Mouse (Mus musculus): Measurements from ENCODE around the gene Iqcd. TPM values are rescaled to one million over a fixed set of nuclear protein-coding genes. Genes with fewer than 3 reads are reported as not detected.

Iqcd gene
- polyA plus RNA-seq, 1 experiment from 2014 or later = 2.0 TPM

GRCm38 (mm10) chr5:120576781-120577301, 12.0 kb upstream of the Iqcd start:
- no peaks in the 10 kb centered on the region for H3K9me3 ChIP-seq (replicated peaks)
- peaks cover 68% of the 10 kb centered on the region for H3K36me3 ChIP-seq
- peaks cover 82% of the 10 kb centered on the region for H3K4me1 ChIP-seq
- no peaks in the 10 kb centered on the region for H3K27me3 ChIP-seq (replicated peaks)
- peak; percentile 80 for ATAC-seq
- peak overlapping the region; percentile 71 for H3K9ac ChIP-seq
- H3K4me2 ChIP-seq = peak overlapping the region; percentile 70
- peak overlapping the region; percentile 98 for H3K27ac ChIP-seq
- 0 out of 2 replicates have a peak overlapping the region, but pooled peaks have one; percentile 4 for H3K4me3 ChIP-seq
- WGBS (ENCODE audit: insufficient replicate concordance) = 43% methylated on average over 11 of the region's 11 CpGs

DNA sequence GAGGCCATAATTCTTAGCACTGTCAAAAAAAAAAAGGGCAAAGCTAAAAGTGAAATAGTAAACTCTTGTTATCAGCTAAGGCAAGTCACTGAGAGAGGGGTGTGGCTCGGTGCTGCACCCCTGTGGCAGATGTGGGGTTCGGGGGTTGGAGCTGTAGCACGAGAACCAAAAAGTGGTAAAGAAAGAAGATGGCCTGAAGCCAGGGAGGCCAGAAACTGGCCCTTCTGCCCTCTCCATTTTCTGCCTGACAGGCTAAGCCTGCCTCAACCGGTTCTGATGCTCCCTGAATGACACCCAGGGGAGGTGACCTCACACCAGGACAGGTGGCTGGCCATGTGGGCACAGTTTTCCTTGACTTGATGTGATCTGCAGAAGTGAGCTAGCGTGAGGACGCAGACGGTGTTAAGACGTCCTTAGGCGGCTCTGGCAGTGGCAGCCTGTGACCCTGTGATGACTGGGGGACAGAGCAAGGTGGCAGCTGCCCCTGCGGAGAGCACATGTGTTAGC, 10.8 kb upstream of the Iqcd start:
- 33% methylated on average over 10 of the region's 10 CpGs for WGBS (ENCODE audit: insufficient replicate concordance)
- Histone ChIP-seq H3K4me1 (peaks cover 89% of the 10 kb centered on the region), H3K27ac (peak overlapping the region; percentile 98), H3K9me3 (replicated peaks) (no peaks in the 10 kb centered on the region), H3K4me2 (peak overlapping the region; percentile 70), H3K27me3 (replicated peaks) (no peaks in the 10 kb centered on the region), H3K9ac (peak overlapping the region; percentile 71), H3K4me3 (peak overlapping the region; percentile 34), H3K36me3 (peaks cover 75% of the 10 kb centered on the region)
- peak; percentile 73 for ATAC-seq

GRCm38 (mm10) chr5:120578504-120579081, 10.2 kb upstream of the Iqcd start:
- Histone ChIP-seq H3K4me2 (peak overlapping the region; percentile 70), H3K4me1 (peaks cover 93% of the 10 kb centered on the region), H3K36me3 (peaks cover 75% of the 10 kb centered on the region), H3K27me3 (replicated peaks) (no peaks in the 10 kb centered on the region), H3K9me3 (replicated peaks) (no peaks in the 10 kb centered on the region), H3K27ac (peak overlapping the region; percentile 98), H3K9ac (peak overlapping the region; percentile 71), H3K4me3 (peak overlapping the region; percentile 34)
- ATAC-seq = peak; percentile 17
- WGBS (ENCODE audit: insufficient replicate concordance) = 27% methylated on average over 12 of the region's 12 CpGs

DNA sequence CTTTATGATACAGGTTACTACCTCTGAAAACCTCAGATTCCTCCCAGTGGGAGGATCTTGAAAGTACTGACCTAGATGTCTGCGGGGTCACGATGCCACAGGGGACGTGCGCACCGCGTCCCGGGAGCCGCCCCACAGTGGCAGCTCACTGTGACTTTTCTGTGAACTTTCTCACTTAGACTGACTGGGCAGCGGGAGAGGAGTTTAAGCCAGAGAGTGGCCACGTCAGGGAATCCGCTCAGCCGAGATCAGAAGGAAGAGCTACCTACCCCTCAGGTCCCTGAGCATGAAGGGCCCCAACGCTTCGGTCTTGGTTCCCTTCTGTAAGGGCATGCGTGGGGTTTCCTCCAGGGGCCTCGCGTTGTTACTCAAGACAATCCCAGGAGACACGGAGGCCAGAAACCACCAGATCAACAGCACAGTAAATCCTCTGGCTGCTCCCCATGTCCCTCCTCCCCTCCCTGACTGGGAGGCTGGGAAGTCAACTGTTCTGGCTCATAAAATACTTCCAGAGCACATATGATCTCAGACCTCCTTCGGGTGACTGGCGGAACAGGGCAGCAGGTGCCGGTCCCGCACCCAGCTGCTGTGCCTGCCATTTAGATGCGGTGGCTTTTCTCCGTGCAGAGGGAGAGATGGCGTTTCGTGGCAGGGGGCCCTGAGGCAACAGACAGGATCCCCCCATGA, 9.5 kb upstream of the Iqcd start:
- H3K27ac ChIP-seq = peak overlapping the region; percentile 98
- ATAC-seq = no peak
- peaks cover 75% of the 10 kb centered on the region for H3K36me3 ChIP-seq
- peak overlapping the region; percentile 71; the same call in 1 of the 2 replicates for H3K9ac ChIP-seq
- H3K27me3 ChIP-seq (replicated peaks) = no peaks in the 10 kb centered on the region
- H3K4me2 ChIP-seq = peak overlapping the region; percentile 70
- H3K4me1 ChIP-seq = peaks cover 87% of the 10 kb centered on the region
- 62% methylated on average over 26 of the region's 26 CpGs for WGBS (ENCODE audit: insufficient replicate concordance)
- no peak overlapping the region for H3K4me3 ChIP-seq
- no peaks in the 10 kb centered on the region for H3K9me3 ChIP-seq (replicated peaks)

GRCm38 (mm10) chr5:120579898-120580626, 8.8 kb upstream of the Iqcd start:
- H3K27me3 ChIP-seq (replicated peaks) = no peaks in the 10 kb centered on the region
- H3K4me2 ChIP-seq = no peak overlapping the region
- peaks cover 77% of the 10 kb centered on the region for H3K36me3 ChIP-seq
- no peak overlapping the region for H3K9ac ChIP-seq
- H3K4me1 ChIP-seq = peaks cover 86% of the 10 kb centered on the region
- H3K27ac ChIP-seq = peak overlapping the region; percentile 98
- H3K9me3 ChIP-seq (replicated peaks) = no peaks in the 10 kb centered on the region
- 90% methylated on average over 26 of the region's 26 CpGs for WGBS (ENCODE audit: insufficient replicate concordance)
- ATAC-seq = no peak
- no peak overlapping the region for H3K4me3 ChIP-seq

DNA sequence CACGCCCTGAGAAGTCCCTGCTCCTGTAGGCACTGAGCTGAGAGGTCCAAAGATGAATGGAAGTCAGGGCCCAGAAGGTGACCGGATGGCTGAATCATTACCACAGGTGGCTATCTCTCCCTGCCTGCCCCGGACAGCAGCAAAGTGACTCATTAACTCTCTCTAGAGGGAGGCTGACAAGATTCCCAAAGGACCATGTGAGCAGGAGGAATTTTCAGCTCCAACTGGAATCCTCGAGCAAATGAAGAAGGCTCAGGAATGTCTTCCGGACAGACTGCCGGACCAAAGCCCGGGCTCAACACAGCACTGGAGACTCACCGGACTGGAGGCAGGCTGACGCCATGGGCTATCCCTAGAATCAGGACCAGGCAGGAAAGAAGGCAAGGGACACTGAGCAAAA, 6.8 kb upstream of the Iqcd start:
- H3K4me3 ChIP-seq = no peak overlapping the region
- no peaks in the 10 kb centered on the region for H3K27me3 ChIP-seq (replicated peaks)
- WGBS (ENCODE audit: insufficient replicate concordance) = 77% methylated on average over 9 of the region's 9 CpGs
- H3K9me3 ChIP-seq (replicated peaks) = no peaks in the 10 kb centered on the region
- H3K27ac ChIP-seq = peak overlapping the region; percentile 49
- H3K4me1 ChIP-seq = peaks cover 88% of the 10 kb centered on the region
- no peak overlapping the region for H3K4me2 ChIP-seq
- no peak for ATAC-seq
- peaks cover 70% of the 10 kb centered on the region for H3K36me3 ChIP-seq
- H3K9ac ChIP-seq = no peak overlapping the region

GRCm38 (mm10) chr5:120583511-120583910, 5.3 kb upstream of the Iqcd start:
- Histone ChIP-seq H3K27me3 (replicated peaks) (no peaks in the 10 kb centered on the region), H3K4me1 (peaks cover 84% of the 10 kb centered on the region), H3K36me3 (peaks cover 66% of the 10 kb centered on the region), H3K9ac (no peak overlapping the region), H3K9me3 (replicated peaks) (no peaks in the 10 kb centered on the region), H3K4me3 (no peak overlapping the region), H3K27ac (0 out of 2 replicates have a peak overlapping the region, but pooled peaks have one; percentile 15), H3K4me2 (no peak overlapping the region)
- WGBS (ENCODE audit: insufficient replicate concordance) = 93% methylated on average over 4 of the region's 4 CpGs
- ATAC-seq = no peak

GRCm38 (mm10) chr5:120584968-120585367, 3.8 kb upstream of the Iqcd start:
- Histone ChIP-seq H3K4me1 (peaks cover 80% of the 10 kb centered on the region), H3K9me3 (replicated peaks) (no peaks in the 10 kb centered on the region), H3K4me2 (peak overlapping the region; percentile 80; the same call in 1 of the 2 replicates), H3K27me3 (replicated peaks) (no peaks in the 10 kb centered on the region), H3K36me3 (peaks cover 55% of the 10 kb centered on the region), H3K4me3 (no peak overlapping the region), H3K9ac (no peak overlapping the region), H3K27ac (no peak overlapping the region)
- WGBS (ENCODE audit: insufficient replicate concordance) = 65% methylated on average over 15 of the region's 15 CpGs
- no peak for ATAC-seq

DNA sequence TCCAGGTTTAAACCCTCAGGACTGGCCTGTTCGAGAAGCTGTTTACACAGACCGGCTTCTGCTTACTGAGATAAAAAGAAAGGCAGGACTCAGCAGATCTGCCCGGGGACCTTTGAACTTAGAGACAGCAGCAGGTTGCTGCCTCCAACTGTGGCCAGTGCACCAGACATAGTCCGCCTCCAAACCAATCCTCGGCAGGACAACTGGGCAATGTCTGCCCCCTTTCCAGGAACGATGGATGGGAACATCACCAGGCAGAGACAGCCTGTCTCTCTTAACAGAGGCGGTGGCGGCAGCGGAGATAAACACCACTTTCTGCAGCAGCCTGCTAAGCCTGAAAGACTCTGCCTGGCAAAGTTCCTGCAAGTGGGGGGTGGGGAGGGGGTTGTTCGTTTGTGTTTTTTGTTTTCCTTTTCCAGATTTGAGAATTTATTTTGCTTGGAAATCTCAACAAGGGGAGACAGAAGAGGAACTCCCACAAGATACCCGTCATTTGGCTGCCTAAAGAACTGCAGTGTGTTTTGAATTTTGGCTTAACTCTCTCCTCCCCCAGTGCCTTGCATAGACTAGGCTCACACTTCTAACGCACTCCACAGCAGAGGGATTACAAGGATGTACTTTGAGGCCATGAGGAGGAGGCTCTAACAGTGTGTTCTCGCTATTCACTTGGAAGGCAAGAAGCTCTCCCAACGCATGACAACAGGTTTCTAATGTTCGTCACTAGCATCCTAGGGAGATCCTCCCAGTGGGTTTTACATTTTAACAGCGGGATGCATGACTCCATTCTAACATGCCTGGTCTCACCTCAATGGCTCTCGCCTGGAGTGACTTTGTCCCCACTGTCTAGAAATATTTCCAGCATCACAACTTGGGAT, 1.8 kb upstream of the Iqcd start:
- WGBS (ENCODE audit: insufficient replicate concordance) = 6% methylated on average over 17 of the region's 17 CpGs
- peak overlapping the region; percentile 93 for H3K4me3 ChIP-seq
- no peaks in the 10 kb centered on the region for H3K27me3 ChIP-seq (replicated peaks)
- H3K4me2 ChIP-seq = peak overlapping the region; percentile 80
- H3K36me3 ChIP-seq = peaks cover 35% of the 10 kb centered on the region
- H3K4me1 ChIP-seq = peaks cover 73% of the 10 kb centered on the region
- 0 out of 2 replicates have a peak, but pooled peaks cover 5% of the 10 kb centered on the region for H3K9me3 ChIP-seq (replicated peaks)
- peak overlapping the region; percentile 95 for H3K27ac ChIP-seq
- ATAC-seq = peak; percentile 57
- H3K9ac ChIP-seq = peak overlapping the region; percentile 97

- Histone ChIP-seq H3K9ac (peak overlapping the region; percentile 97), H3K36me3 (peaks cover 29% of the 10 kb centered on the region), H3K4me3 (peak overlapping the region; percentile 93), H3K27me3 (replicated peaks) (no peaks in the 10 kb centered on the region), H3K4me1 (peaks cover 67% of the 10 kb centered on the region), H3K9me3 (replicated peaks) (peaks cover 8% of the 10 kb centered on the region; the same call in 1 of the 2 replicates), H3K27ac (peak overlapping the region; percentile 95), H3K4me2 (peak overlapping the region; percentile 80)
- 6% methylated on average over 9 of the region's 9 CpGs for WGBS (ENCODE audit: insufficient replicate concordance)
- peak; percentile 64 for ATAC-seq
Measured at GRCm38 (mm10) chr5:120587616-120587926, 1.2 kb upstream of the Iqcd start.

DNA sequence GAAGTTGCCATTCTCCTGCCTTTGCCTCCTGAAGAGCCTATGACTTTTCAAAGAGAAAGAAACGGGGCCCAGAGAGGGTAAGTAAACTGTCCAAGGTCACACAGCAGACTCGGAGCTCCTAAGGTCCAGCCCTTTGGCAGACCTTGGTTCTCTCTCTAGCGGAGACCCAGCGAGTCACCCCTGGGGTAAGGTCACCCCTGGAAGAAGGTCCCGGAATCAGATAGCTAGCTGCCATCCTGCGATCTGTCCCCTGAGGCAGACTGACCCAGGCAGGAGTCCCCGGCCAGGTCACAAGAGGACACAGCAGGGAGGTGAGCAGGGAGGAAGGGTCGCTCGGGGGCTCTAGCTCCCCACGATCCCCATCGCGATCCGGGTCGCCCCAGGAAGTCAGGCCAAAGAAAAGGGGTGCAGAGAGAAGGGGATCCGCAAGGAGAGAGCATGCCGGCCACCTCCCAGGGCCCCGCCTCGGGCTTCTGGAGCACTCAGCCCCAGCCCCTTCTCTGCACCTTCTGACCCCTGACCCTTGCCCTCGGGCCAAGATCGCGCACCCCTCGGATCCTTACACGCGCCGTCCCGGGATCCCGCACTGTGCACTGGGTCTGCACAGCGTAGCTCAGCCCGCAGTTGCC, 762 bp upstream of the Iqcd start:
- peak overlapping the region; percentile 93 for H3K4me3 ChIP-seq
- peak overlapping the region; percentile 97 for H3K9ac ChIP-seq
- 1% methylated on average over 29 of the region's 29 CpGs for WGBS (ENCODE audit: insufficient replicate concordance)
- ATAC-seq = peak; percentile 58
- peak overlapping the region; percentile 95 for H3K27ac ChIP-seq
- no peaks in the 10 kb centered on the region for H3K27me3 ChIP-seq (replicated peaks)
- H3K4me1 ChIP-seq = peaks cover 66% of the 10 kb centered on the region
- H3K9me3 ChIP-seq (replicated peaks) = peaks cover 8% of the 10 kb centered on the region; the same call in 1 of the 2 replicates
- H3K4me2 ChIP-seq = peak overlapping the region; percentile 80
- peaks cover 24% of the 10 kb centered on the region for H3K36me3 ChIP-seq

Data from liver, embryonic 12.5 days (tissue).